Mouse (Mus musculus) midbrain, embryonic 15.5 days (tissue): ENCODE measurements at regions not wholly inside any gene's neighbourhood (a gene's known extent, or its start where the extent isn't known, plus 50 kb on each side); places are given as distances from the start of the nearest gene placed in this dataset.
"Not testable (repeated sequence)": the region's sequence is repeated elsewhere in the genome, so short reads cannot be mapped to it uniquely, and the experiment has no call there.

Source experiments
- ATAC-seq: fragments of 200-750 bp; cut with Nextera tagmentation; replicated peaks from 2 replicates; pipeline ENCODE4 v1.8.0; 2017; ENCODE audit warnings: moderate TSS enrichment
- H3K27ac ChIP-seq: fragments of 300-500 bp; sonication (generic); 2 replicates; pipeline ENCODE4 v1.5.1; 2015; ENCODE audit warnings: mild to moderate bottlenecking, inconsistent platforms
- H3K27me3 ChIP-seq: fragments of 300-500 bp; sonication (generic); replicated peaks from 2 replicates; pipeline ENCODE4 v1.6.1; 2015; ENCODE audit warnings: inconsistent platforms
- H3K36me3 ChIP-seq: fragments of 300-500 bp; sonication (generic); replicated peaks from 2 replicates; pipeline ENCODE4 v1.6.1; 2015; ENCODE audit warnings: inconsistent platforms
- H3K4me1 ChIP-seq: fragments of 300-500 bp; sonication (generic); 2 replicates; pipeline ENCODE4 v1.6.1; 2015; ENCODE audit warnings: inconsistent platforms
- H3K4me2 ChIP-seq: fragments of 300-500 bp; sonication (generic); 2 replicates; pipeline ENCODE4 v1.6.1; 2015; ENCODE audit warnings: inconsistent platforms, mild to moderate bottlenecking, moderate library complexity
- H3K4me3 ChIP-seq: fragments of 300-500 bp; sonication (generic); 2 replicates; pipeline ENCODE4 v1.5.1; 2015; ENCODE audit warnings: mild to moderate bottlenecking, inconsistent platforms
- H3K9ac ChIP-seq: fragments of 300-500 bp; sonication (generic); 2 replicates; pipeline ENCODE4 v1.6.1; 2015; ENCODE audit warnings: mild to moderate bottlenecking, inconsistent platforms
- H3K9me3 ChIP-seq: fragments of 300-500 bp; sonication (generic); 2 replicates; pipeline ENCODE4 v1.6.1; 2016; ENCODE audit warnings: inconsistent platforms
- WGBS: fragments of 180-500 bp; shearing (Covaris S2); methylation state at CpG from one replicate; pipeline ENCODE4 v1.1.7; 2015; ENCODE audit warnings: mixed read lengths; 5-methylcytosine and 5-hydroxymethylcytosine counted together

GRCm38 (mm10) chr2:109791921-109792320 lies 98.7 kb upstream of the Lin7c start:
- ATAC-seq, H3K27me3 ChIP-seq, H3K36me3 ChIP-seq, H3K4me3 ChIP-seq, H3K27ac ChIP-seq, H3K9ac ChIP-seq, H3K4me2 ChIP-seq, H3K9me3 ChIP-seq, H3K4me1 ChIP-seq: not testable (repeated sequence)
- WGBS: 95% methylated on average over 3 of the region's 3 CpGs

GRCm38 (mm10) chr2:109816993-109817392 lies 73.7 kb upstream of the Lin7c start:
- Histone ChIP-seq H3K4me2 (no peak overlapping the region), H3K4me1 (no peaks in the 10 kb centered on the region), H3K36me3 (no peaks in the 10 kb centered on the region), H3K4me3 (no peak overlapping the region), H3K9me3 (no peaks in the 10 kb centered on the region), H3K9ac (no peak overlapping the region), H3K27ac (no peak overlapping the region), H3K27me3 (no peaks in the 10 kb centered on the region)
- no peak for ATAC-seq
- 71% methylated on average over 1 of the region's 1 CpGs for WGBS

GRCm38 (mm10) chr2:109820357-109820756 lies 70.3 kb upstream of the Lin7c start:
- WGBS: 89% methylated on average over 6 of the region's 6 CpGs
- no peak for ATAC-seq
- peaks cover 3% of the 10 kb centered on the region; the same call in 1 of the 2 replicates for H3K4me1 ChIP-seq

GRCm38 (mm10) chr2:109820869-109821268 lies 69.8 kb upstream of the Lin7c start:
- 71% methylated on average over 1 of the region's 1 CpGs for WGBS
- Histone ChIP-seq H3K36me3 (no peaks in the 10 kb centered on the region), H3K9ac (no peak overlapping the region), H3K27ac (no peak overlapping the region), H3K27me3 (no peaks in the 10 kb centered on the region), H3K4me1 (peaks cover 3% of the 10 kb centered on the region; the same call in 1 of the 2 replicates), H3K4me2 (no peak overlapping the region), H3K4me3 (no peak overlapping the region), H3K9me3 (no peaks in the 10 kb centered on the region)
- ATAC-seq: no peak

More at GRCm38 (mm10) chr2:109820357-109820756, 70.3 kb upstream of the Lin7c start:
- H3K4me2 ChIP-seq: no peak overlapping the region
- no peaks in the 10 kb centered on the region for H3K36me3 ChIP-seq
- H3K9me3 ChIP-seq: no peaks in the 10 kb centered on the region
- no peak overlapping the region for H3K9ac ChIP-seq
- no peaks in the 10 kb centered on the region for H3K27me3 ChIP-seq
- no peak overlapping the region for H3K4me3 ChIP-seq
- H3K27ac ChIP-seq: no peak overlapping the region

- Histone ChIP-seq H3K4me2 (no peak overlapping the region), H3K4me1 (peaks cover 3% of the 10 kb centered on the region; the same call in 1 of the 2 replicates), H3K4me3 (no peak overlapping the region), H3K9me3 (no peaks in the 10 kb centered on the region), H3K27me3 (no peaks in the 10 kb centered on the region), H3K9ac (no peak overlapping the region), H3K27ac (no peak overlapping the region), H3K36me3 (no peaks in the 10 kb centered on the region)
- ATAC-seq: peak; percentile 82
- WGBS: 76% methylated on average over 4 of the region's 4 CpGs
Measured at GRCm38 (mm10) chr2:109822993-109823830, 67.4 kb upstream of the Lin7c start.

GRCm38 (mm10) chr2:109840258-109840657 lies 50.4 kb upstream of the Lin7c start:
- no peak overlapping the region for H3K4me2 ChIP-seq
- no peaks in the 10 kb centered on the region for H3K36me3 ChIP-seq
- no peak for ATAC-seq
- H3K9ac ChIP-seq: no peak overlapping the region
- H3K27ac ChIP-seq: no peak overlapping the region
- H3K9me3 ChIP-seq: no peaks in the 10 kb centered on the region
- no peaks in the 10 kb centered on the region for H3K4me1 ChIP-seq
- WGBS: 83% methylated on average over 2 of the region's 2 CpGs
- no peak overlapping the region for H3K4me3 ChIP-seq
- no peaks in the 10 kb centered on the region for H3K27me3 ChIP-seq
